ENCODE assay signal across 22 mouse cellular contexts in genomic region chr7:45454971-45455370, GRCm38 (mm10). TPM values are rescaled to one million over a fixed set of nuclear protein-coding genes. Genes with fewer than 3 reads are reported as not detected.
DNase-seq lines count a peak whose midpoint lies in the region; ATAC-seq lines count a peak whose summit lies in the region.
"Had no signal": no experiment of that assay in that cellular context is flagged by ENCODE, and none has a peak within 500 bp of the region (broad histone marks: within the 10 kb centered on the region; RNA-seq: fewer than 3 reads in every experiment).

No protein-coding gene starts in this region.

- no peak for ATAC-seq in heart, embryonic 13.5 days (ENCODE audit: extremely low read depth, insufficient number of reproducible peaks, low FRiP score, low TSS enrichment)
- no peak for ATAC-seq in neural tube, embryonic 11.5 days (ENCODE audit: insufficient read depth, low FRiP score, low TSS enrichment)
- no peak for ATAC-seq in neural tube, embryonic 15.5 days (ENCODE audit: low FRiP score)
- ATAC-seq: activated CD4-positive, CD25-positive, alpha-beta regulatory T cell, adult 4 months; CD4-positive, CD25-positive, alpha-beta regulatory T cell, adult 4 months; forebrain, postnatal 0 days; Patski had no signal

- intact Hi-C loops in heart, postnatal 14 days (cut with DNase I), result loop anchor here (5.0 kb wide), 1 partner anchor 107 kb away; no protein-coding TSS in a partner anchor

- no peaks in the 10 kb centered on the region for H3K27me3 ChIP-seq in heart, embryonic 13.5 days (replicated peaks)
- no peaks in the 10 kb centered on the region for H3K27me3 ChIP-seq in neural tube, embryonic 11.5 days (ENCODE audit: control insufficient read depth, insufficient read depth, low read length)
- H3K27me3 ChIP-seq in neural tube, embryonic 15.5 days (replicated peaks), result no peaks in the 10 kb centered on the region
- H3K27me3 ChIP-seq: embryonic facial prominence, embryonic 12.5 days; Patski had no signal

- 90% methylated on average over 15 of the region's 15 CpGs for WGBS in heart, embryonic 13.5 days
- 90% methylated on average over 15 of the region's 15 CpGs for WGBS in neural tube, embryonic 11.5 days
- 85% methylated on average over 15 of the region's 15 CpGs for WGBS in neural tube, embryonic 15.5 days

- 0 out of 2 replicates have a peak overlapping the region, but pooled peaks have one; percentile 24 for H3K9ac ChIP-seq in heart, embryonic 13.5 days
- no peak overlapping the region for H3K9ac ChIP-seq in neural tube, embryonic 11.5 days (ENCODE audit: low read length)
- H3K9ac ChIP-seq in neural tube, embryonic 15.5 days (replicated peaks), result no peak overlapping the region
- H3K9ac ChIP-seq: embryonic facial prominence, embryonic 12.5 days; forebrain, postnatal 0 days; hindbrain, embryonic 14.5 days had no signal

- H3K4me1 ChIP-seq in heart, embryonic 13.5 days, result peaks cover 32% of the 10 kb centered on the region
- peaks cover 14% of the 10 kb centered on the region; the same call in 1 of the 2 replicates for H3K4me1 ChIP-seq in neural tube, embryonic 11.5 days (ENCODE audit: control insufficient read depth, insufficient read depth, low read length)
- H3K4me1 ChIP-seq in neural tube, embryonic 15.5 days, result peaks cover 24% of the 10 kb centered on the region

- H3K4me3 ChIP-seq in heart, embryonic 13.5 days, result peak overlapping the region; percentile 93; the same call in 1 of the 2 replicates
- H3K4me3 ChIP-seq in neural tube, embryonic 11.5 days (ENCODE audit: low read depth, low read length), result no peak overlapping the region
- no peak overlapping the region for H3K4me3 ChIP-seq in neural tube, embryonic 15.5 days (replicated peaks)
- H3K4me3 ChIP-seq: embryonic facial prominence, embryonic 12.5 days; hindbrain, embryonic 10.5 days had no signal

- H3K4me2 ChIP-seq in heart, embryonic 13.5 days, result peak overlapping the region; percentile 94; the same call in 1 of the 2 replicates
- H3K4me2 ChIP-seq in neural tube, embryonic 11.5 days (ENCODE audit: low read depth), result no peak overlapping the region
- H3K4me2 ChIP-seq in neural tube, embryonic 15.5 days, result no peak overlapping the region
- H3K4me2 ChIP-seq: embryonic facial prominence, embryonic 12.5 days; hindbrain, embryonic 14.5 days had no signal

- no peak overlapping the region for H3K27ac ChIP-seq in heart, embryonic 13.5 days (replicated peaks)
- H3K27ac ChIP-seq in neural tube, embryonic 11.5 days (ENCODE audit: low read depth, low read length), result 0 out of 2 replicates have a peak overlapping the region, but pooled peaks have one; percentile 14
- H3K27ac ChIP-seq in neural tube, embryonic 15.5 days (replicated peaks), result no peak overlapping the region
- H3K27ac ChIP-seq: embryonic facial prominence, embryonic 12.5 days; hindbrain, embryonic 10.5 days; hindbrain, embryonic 14.5 days had no signal

- peak; percentile 46 for DNase-seq in cerebellum, adult 11-12 months
- no peak for DNase-seq in cerebellum, postnatal 4 days (ENCODE audit: low spot score in 2 of 2)
- no peak for DNase-seq in heart, postnatal 14 days
- no peak for DNase-seq in neural tube, embryonic 11.5 days (ENCODE audit: low spot score)
- DNase-seq in gastrocnemius, adult 8-10 months (ENCODE audit: low spot score in 2 of 2), result no peak
- DNase-seq: adrenal gland, postnatal 14 days; B cell, adult 2 months; cerebellum, adult 2 months; cerebellum, postnatal 14 days; forebrain, postnatal 0 days; gastrocnemius, postnatal 25 days had no signal

- H3K36me3 ChIP-seq in heart, embryonic 13.5 days, result peaks cover 78% of the 10 kb centered on the region
- H3K36me3 ChIP-seq in neural tube, embryonic 11.5 days (ENCODE audit: control insufficient read depth, insufficient read depth, low read length), result peaks cover 9% of the 10 kb centered on the region
- H3K36me3 ChIP-seq in neural tube, embryonic 15.5 days, result peaks cover 51% of the 10 kb centered on the region

- no peaks in the 10 kb centered on the region for H3K9me3 ChIP-seq in heart, embryonic 13.5 days
- H3K9me3 ChIP-seq in neural tube, embryonic 11.5 days (ENCODE audit: control insufficient read depth, low read length), result no peaks in the 10 kb centered on the region
- H3K9me3 ChIP-seq in neural tube, embryonic 15.5 days (replicated peaks), result no peaks in the 10 kb centered on the region
- H3K9me3 ChIP-seq: embryonic facial prominence, embryonic 12.5 days; hindbrain, embryonic 10.5 days had no signal

RNA-seq across cellular contexts. Expression of gene Ftl1, which starts 4.7 kb away (rescaled TPM):
- polyA plus RNA-seq in heart, embryonic 13.5 days (2015; fragmentation: Nextera tagmentation; extraction: Ambion mirVana), result 5,089 and 5,516 TPM in 2 replicates
- 100 to 1,000 TPM; 231 to 265 TPM for total RNA-seq in heart, postnatal 14 days (2021)
- polyA plus RNA-seq in neural tube, embryonic 11.5 days (2014; fragmentation: Nextera tagmentation; extraction: Ambion mirVana), result 5,316 and 5,449 TPM in 2 replicates
- polyA plus RNA-seq in neural tube, embryonic 15.5 days (2015; fragmentation: Nextera tagmentation; extraction: Ambion mirVana), result 4,883 and 5,335 TPM in 2 replicates
- total RNA-seq in gastrocnemius, adult 8-10 months (2022), result 100 to 1,000 TPM in 3 of 4 experiments, 10 to 100 TPM in 1; 83.2 to 132 (median 121) TPM

RNA-seq across cellular contexts. Expression of gene Bax, which starts 11.7 kb away (rescaled TPM):
- polyA plus RNA-seq in heart, embryonic 13.5 days (2015; fragmentation: Nextera tagmentation; extraction: Ambion mirVana), result 124 and 139 TPM in 2 replicates
- 10 to 100 TPM; 25.6 to 31.1 TPM for total RNA-seq in heart, postnatal 14 days (2021)
- polyA plus RNA-seq in neural tube, embryonic 11.5 days (2014; fragmentation: Nextera tagmentation; extraction: Ambion mirVana), result 193 and 206 TPM in 2 replicates
- polyA plus RNA-seq in neural tube, embryonic 15.5 days (2015; fragmentation: Nextera tagmentation; extraction: Ambion mirVana), result 224 and 236 TPM in 2 replicates
- 10 to 100 TPM; 14.5 to 17.8 (median 15.3) TPM for total RNA-seq in gastrocnemius, adult 8-10 months (2022)

RNA-seq across cellular contexts. Expression of gene Ruvbl2, which starts 17.1 kb away (rescaled TPM):
- polyA plus RNA-seq in heart, embryonic 13.5 days (2015; fragmentation: Nextera tagmentation; extraction: Ambion mirVana), result 80.6 and 85.6 TPM in 2 replicates
- 10 to 100 TPM; 25.3 to 26.3 TPM for total RNA-seq in heart, postnatal 14 days (2021)
- polyA plus RNA-seq in neural tube, embryonic 11.5 days (2014; fragmentation: Nextera tagmentation; extraction: Ambion mirVana), result 165 and 172 TPM in 2 replicates
- polyA plus RNA-seq in neural tube, embryonic 15.5 days (2015; fragmentation: Nextera tagmentation; extraction: Ambion mirVana), result 92.7 and 114 TPM in 2 replicates
- total RNA-seq in gastrocnemius, adult 8-10 months (2022), result 10 to 100 TPM; 22.4 to 28.6 (median 24.0) TPM

RNA-seq across cellular contexts. Expression of gene Gys1, which starts 20.3 kb away (rescaled TPM):
- polyA plus RNA-seq in heart, embryonic 13.5 days (2015; fragmentation: Nextera tagmentation; extraction: Ambion mirVana), result 91.8 and 95.3 TPM in 2 replicates
- 10 to 100 TPM; 86.1 to 90.2 TPM for total RNA-seq in heart, postnatal 14 days (2021)
- 32.8 and 37.2 TPM in 2 replicates for polyA plus RNA-seq in neural tube, embryonic 11.5 days (2014; fragmentation: Nextera tagmentation; extraction: Ambion mirVana)
- 21.7 and 24.0 TPM in 2 replicates for polyA plus RNA-seq in neural tube, embryonic 15.5 days (2015; fragmentation: Nextera tagmentation; extraction: Ambion mirVana)
- total RNA-seq in gastrocnemius, adult 8-10 months (2022), result 100 to 1,000 TPM; 265 to 308 (median 299) TPM

RNA-seq across cellular contexts. Expression of gene Tulp2, which starts 26.7 kb away (rescaled TPM):
- 0.74 and 1.0 TPM in 2 replicates for polyA plus RNA-seq in heart, embryonic 13.5 days (2015; fragmentation: Nextera tagmentation; extraction: Ambion mirVana)
- total RNA-seq in heart, postnatal 14 days (2021), result not detected
- polyA plus RNA-seq in neural tube, embryonic 11.5 days (2014; fragmentation: Nextera tagmentation; extraction: Ambion mirVana), result 0.26 and 0.57 TPM in 2 replicates
- 0.15 and 0.59 TPM in 2 replicates for polyA plus RNA-seq in neural tube, embryonic 15.5 days (2015; fragmentation: Nextera tagmentation; extraction: Ambion mirVana)
- not detected for total RNA-seq in gastrocnemius, adult 8-10 months (2022)
- total RNA-seq: gastrocnemius, adult 18-20 months; gastrocnemius, postnatal 25 days; granulocyte monocyte progenitor cell, adult 5-6 weeks; heart, postnatal 25 days had no signal
- polyA plus RNA-seq: cerebellum, adult 2 months had no signal
